Mouse (Mus musculus) CH12F3 (cell line): ENCODE data around the gene Tkfc.

Experiments
- in situ Hi-C: fragments of 300-500 bp; cut with MboI; formaldehyde crosslinking; loops from 2 replicates; pipeline ENCODE4 v1.14.3; 2020; ENCODE audit warnings: low sequenced_read_pairs

Gene Tkfc

DNA sequence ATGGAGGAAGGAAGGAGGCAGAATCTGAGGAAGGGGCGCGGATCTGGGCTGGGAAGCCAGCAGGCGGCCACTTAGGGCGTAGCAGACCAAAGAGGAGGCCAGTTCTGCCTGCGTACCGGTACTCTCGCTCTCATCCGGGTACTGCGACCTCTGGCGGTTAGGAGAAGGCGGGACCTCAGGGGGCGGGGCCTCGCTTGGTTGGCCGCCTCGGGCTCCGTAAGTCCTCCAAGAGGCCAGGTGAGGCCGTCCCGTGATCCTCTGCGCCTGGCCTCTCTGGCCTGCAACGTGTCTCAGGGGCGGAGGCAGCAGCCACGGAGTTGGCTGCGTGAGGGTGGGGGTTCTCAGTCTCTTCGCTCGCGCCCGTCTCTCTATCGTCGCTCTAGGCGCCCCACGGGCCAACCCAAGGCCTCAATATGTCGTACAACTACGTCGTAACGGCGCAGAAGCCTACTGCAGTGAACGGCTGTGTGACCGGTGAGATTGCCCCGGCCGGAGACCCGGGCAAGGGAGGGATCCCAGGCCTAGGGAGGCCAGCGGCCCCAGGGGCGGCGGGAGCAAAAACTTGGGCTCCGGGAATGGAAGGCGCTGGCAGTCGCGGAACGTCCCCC is at the start of gene Tkfc, which contains the start of gene Ddb1:
Tkfc (minus strand) TSS at position 362 of the 608 bp plus-strand sequence.
Ddb1 (plus strand) TSS at position 35 of the 608 bp plus-strand sequence.
- in situ Hi-C loops, result no loop called here

DNA sequence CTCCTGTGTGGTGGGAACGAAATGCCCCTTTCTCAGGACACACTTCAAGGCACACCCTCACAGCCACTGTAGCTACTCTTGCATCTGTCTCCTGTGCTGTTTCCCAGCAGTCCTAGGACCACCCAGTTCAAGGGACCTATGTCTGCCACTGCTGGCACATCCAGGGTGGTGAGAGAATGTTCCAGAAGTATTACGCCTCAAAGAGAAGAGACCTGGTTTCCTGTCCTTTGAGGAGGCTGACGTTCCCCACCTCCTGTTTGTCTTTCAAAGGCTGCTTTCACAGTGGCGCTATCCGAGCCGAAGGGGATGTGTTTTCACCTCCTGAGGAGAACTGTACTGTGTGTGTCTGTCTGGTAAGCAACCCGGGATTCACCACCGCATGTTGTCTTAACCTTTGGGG is 42.7 kb upstream of the Tkfc start:
- in situ Hi-C loops, result no loop called here

DNA sequence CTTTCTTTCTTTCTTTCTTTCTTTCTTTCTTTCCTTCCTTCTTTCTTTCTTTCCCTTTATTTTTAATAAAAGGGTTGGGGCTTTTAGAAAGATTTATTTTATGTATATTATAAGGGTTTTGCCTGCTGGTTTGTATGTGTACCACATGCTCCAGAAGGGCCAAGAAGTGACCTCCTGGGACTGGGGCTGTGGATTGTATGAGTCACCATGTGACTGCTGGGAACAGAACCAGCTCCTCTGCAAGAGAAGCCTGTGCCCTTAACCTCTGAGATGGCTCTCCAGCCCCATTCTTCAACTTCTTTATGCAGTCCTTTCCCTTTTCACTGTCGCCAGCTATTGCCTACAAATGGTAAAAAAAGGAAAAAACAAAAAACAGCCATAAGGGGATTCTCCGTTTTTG is 40.2 kb upstream of the Tkfc start:
- in situ Hi-C loops, result no loop called here

- in situ Hi-C loops, result no loop called here
These were observed 35.3 kb upstream of the Tkfc start for GRCm38 (mm10) chr19:10640589-10641378.

- in situ Hi-C loops, result no loop called here
These were observed 34.6 kb upstream of the Tkfc start for GRCm38 (mm10) chr19:10640080-10640479.

DNA sequence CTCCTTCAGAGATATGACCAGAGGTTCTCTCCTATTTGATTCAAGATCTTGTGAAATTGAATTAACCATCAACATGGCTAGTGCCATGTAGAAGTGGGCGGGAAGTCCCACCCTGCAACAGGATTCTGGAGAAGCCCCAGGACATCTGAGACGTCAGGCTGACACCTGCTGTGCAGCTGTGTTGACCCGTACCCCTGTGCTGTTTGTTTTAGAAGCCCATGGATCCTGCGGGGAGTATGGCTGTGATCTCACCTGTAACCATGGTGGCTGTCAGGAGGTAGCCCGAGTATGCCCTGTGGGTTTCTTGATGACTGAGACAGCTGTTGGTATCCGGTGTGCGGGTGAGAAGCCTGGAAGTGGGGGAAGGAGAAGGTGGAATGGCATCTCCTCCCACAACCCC is 32.4 kb upstream of the Tkfc start:
- in situ Hi-C loops, result no loop called here

GRCm38 (mm10) chr19:10634872-10635318 is 29.4 kb upstream of the Tkfc start:
- in situ Hi-C loops, result no loop called here

DNA sequence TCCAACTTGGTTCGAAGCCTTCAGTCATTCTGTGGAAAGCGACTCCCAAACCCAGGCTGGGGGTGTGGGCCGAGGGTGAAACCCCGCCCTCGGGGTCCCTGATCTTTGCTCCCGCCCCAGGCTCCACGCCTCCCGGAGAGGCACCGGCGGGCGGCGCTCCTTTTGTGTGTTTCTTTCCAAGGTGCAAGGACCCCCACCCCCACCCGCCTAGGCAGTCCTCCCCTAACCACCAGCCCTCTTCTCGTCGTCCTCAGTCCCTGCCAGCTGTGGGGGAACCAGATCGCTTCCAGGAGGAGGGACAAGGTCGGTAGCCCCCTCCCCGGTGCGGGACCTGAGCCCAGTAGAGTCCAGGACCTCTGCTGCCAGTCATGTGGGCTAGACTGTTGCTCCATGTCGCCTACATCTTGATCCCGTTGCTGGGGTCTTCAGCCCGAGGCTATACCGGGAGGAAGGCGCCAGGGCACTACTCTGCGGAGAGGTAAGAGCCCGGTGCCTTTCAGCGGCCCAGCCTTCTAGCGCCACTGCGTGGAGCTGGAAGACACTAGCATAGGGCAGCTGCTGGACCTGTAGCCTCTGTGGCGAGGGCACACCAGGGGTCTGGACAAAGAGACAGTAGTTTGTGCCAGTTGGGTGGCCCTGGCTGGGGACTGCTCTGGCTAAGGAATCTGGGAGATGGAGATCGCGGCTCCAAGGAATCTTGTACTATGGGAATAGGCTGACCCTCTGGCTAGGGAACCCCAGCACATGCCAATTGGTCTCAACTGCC is 28.8 kb upstream of the Tkfc start, which contains the start of gene Vwce:
Vwce (plus strand) TSS at position 108 of the 766 bp plus-strand sequence.
- in situ Hi-C loops, result no loop called here

- in situ Hi-C loops, result no loop called here
These were observed 3.3 kb upstream of the Tkfc start for GRCm38 (mm10) chr19:10608573-10609240.

DNA sequence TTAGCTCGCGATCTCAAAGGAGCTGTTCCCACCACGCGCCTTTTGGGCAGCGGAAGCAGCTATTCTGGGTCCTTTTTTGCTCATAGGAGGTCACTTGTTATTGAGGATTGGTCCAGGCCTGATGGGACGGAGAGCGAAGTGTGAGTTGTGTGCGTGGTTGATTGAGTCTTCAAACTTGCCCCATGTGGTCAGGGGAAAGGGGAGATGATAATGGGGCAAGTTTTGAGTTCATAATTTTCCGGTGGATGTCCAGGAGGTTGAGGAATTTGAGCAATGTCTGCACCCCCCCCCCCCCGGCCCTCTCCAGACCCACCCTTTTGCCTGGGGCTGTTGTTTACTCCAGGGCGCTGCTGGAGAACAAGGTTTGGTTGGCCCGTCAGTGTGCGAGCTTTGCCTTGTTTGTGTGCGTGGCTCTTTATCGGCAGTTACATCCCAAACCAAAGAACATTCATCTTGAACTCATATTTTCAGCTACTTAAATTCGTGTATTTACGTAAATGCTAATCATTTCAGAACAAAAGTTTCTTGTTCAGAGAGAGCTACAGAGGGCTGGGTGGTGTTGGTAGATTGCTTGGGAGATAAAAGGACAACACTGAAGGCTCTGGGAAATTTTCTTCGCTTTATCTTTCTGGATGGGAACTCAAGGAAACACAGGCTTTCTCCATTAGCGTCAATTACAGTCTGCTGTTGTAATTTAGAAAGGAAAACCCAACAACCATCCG is 608 bp upstream of the Tkfc start:
- in situ Hi-C loops, result no loop called here

GRCm38 (mm10) chr19:10604534-10604933 is 920 bp downstream of the Tkfc start:
- in situ Hi-C loops, result no loop called here

DNA sequence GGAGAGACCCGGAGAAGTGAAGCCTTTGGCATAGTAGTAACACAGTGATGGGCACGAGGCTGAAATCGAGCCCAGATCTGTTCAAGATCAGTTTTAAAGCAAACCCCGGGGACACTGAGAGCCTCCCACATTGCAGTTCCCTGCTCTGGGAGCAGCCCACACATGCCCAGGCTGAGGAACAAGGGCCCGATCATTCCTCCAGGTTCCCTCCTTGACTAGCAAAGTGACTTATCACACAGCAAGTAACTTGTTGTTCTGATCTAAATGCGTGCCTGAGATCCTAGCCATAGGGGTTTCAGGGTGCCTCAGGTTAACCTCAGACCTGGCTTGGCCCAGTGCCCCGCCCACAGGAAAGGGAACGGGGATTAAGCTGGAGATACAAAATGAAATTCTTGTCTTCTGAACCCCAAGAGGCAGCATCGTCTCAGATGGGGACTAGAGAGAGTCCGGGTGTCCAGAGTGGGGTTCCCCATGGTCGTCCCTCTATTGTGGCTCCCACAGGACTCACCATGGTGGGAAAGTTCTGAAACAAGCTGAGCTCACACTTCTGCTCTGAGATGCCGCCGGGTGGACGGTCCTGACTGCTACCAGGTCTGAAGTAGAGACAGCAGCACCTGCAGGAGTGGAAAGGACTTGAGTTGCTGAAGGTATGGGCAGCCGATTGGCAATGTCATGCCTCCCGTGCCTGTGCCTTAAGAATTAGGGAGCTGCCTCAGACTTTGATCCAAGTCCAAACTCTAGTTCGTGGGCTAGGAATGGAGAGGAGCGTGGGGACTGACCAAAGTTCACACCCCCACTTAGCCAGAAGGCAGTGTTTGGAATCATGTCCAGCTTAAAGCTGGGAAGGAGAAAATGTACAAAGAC is 1.6 kb downstream of the Tkfc start:
- in situ Hi-C loops, result no loop called here

DNA sequence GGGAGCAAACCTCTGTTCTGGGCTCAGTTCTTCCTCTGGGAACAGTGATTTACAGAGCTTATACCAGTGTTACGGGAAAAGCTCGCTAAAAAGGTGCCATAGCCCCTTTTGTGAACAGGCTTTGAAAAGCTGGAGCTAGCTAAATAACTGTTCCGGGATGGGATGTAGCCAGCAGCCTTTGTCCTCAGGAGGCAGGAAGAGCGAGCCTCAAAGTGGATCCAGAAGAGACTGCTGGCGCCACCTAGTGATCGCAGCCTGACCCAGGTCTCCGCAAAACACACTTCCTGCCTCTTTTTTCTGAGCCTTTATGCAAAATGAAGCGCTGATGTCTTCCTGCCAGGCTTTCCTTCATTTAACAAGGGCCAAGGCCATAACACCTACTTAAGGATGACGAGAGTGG is 2.7 kb downstream of the Tkfc start:
- in situ Hi-C loops, result no loop called here

DNA sequence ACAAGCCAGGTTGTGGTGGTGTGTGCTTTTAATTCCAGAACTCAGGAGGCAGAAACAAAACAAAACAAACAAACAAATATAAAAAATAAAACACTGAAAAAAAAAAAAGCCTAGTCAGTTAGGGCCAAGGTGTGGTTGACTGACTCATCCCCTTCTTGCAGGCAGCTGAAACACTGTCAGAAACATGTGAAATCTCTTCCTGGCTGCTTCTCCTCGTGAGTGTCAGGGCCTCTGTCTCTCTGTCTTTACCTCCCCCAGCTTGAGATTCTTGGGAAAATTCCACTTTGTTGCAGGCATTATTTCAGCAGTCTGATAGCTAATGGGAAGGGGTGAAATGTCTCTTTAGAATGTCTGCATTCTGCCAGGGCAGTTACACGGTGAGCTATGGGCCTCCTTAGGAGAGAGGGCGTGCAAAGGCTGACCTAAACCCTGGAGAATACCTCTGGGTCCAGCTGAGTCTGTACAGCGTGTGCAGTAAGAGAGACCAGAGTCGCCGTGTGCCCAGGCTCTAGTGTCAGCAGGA is 3.1 kb downstream of the Tkfc start:
- in situ Hi-C loops, result no loop called here

- in situ Hi-C loops, result no loop called here
These were observed 5.8 kb downstream of the Tkfc start for GRCm38 (mm10) chr19:10599648-10600047.

DNA sequence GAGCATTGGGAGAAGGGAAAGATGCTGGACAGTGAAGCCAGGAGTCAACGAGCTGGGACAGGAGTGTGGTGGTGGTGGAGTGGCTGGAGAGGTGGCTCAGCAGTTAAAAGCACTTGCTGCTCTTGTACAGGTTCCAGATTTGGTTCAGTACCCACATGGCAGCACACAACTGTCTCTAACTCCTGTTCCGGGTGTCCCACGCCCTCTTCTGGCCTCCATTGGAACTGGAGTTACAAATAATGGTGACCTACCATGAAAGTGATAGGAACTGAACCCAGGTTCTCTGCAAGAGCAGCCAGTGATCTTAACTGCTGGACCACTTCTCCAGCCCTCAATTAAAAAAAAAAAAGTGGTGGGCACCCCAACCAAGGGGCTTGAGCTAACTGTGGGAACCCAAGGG is 7.3 kb downstream of the Tkfc start:
- in situ Hi-C loops, result no loop called here

GRCm38 (mm10) chr19:10591659-10592377 is 13.6 kb downstream of the Tkfc start:
- in situ Hi-C loops, result no loop called here

- in situ Hi-C loops, result no loop called here
These were observed 15.2 kb downstream of the Tkfc start for GRCm38 (mm10) chr19:10590301-10590700.
